11 mouse cellular contexts compared by ENCODE assay signal in genomic region chrX:52648910-52649785, GRCm38 (mm10). TPM values are rescaled to one million over a fixed set of nuclear protein-coding genes. Genes with fewer than 3 reads are reported as not detected.
DNase-seq lines count a peak whose midpoint lies in the region; ATAC-seq lines count a peak whose summit lies in the region.
"Had no signal": no experiment of that assay in that cellular context is flagged by ENCODE, and none has a peak within 500 bp of the region (broad histone marks: within the 10 kb centered on the region; RNA-seq: fewer than 3 reads in every experiment).

No protein-coding gene starts in this region.

- 33% methylated on average over 19 of the region's 19 CpGs for WGBS in heart, embryonic 11.5 days (ENCODE audit: insufficient replicate concordance)
- 31% methylated on average over 19 of the region's 19 CpGs for WGBS in hindbrain, embryonic 10.5 days
- 28% methylated on average over 19 of the region's 19 CpGs for WGBS in midbrain, embryonic 11.5 days

- DNase-seq in heart, adult 18-20 months = no peak
- DNase-seq in ZHBTc4 (ENCODE audit: low read depth, low spot score) = peak; percentile 7
- DNase-seq in hindbrain, embryonic 10.5 days (ENCODE audit: low spot score) = peak; percentile 44
- no peak for DNase-seq in midbrain, embryonic 11.5 days (ENCODE audit: low spot score, missing footprints)
- DNase-seq in thymus, postnatal 0 days (ENCODE audit: low spot score) = no peak
- DNase-seq in ovary, postnatal 14 days (ENCODE audit: low spot score) = no peak
- DNase-seq: cerebellum, adult 8-10 months; gastrocnemius, postnatal 14 days; thymus, postnatal 36 days had no signal

- H3K27ac ChIP-seq in heart, embryonic 11.5 days (ENCODE audit: low read depth, low read length) = peak overlapping the region; percentile 32
- H3K27ac ChIP-seq in hindbrain, embryonic 10.5 days = peak overlapping the region; percentile 83
- no peak overlapping the region for H3K27ac ChIP-seq in midbrain, embryonic 11.5 days (ENCODE audit: low read depth, low read length)

- no peaks in the 10 kb centered on the region for H3K4me1 ChIP-seq in heart, embryonic 11.5 days (ENCODE audit: control insufficient read depth, insufficient read depth, low read length)
- peaks cover 36% of the 10 kb centered on the region for H3K4me1 ChIP-seq in hindbrain, embryonic 10.5 days (replicated peaks)
- H3K4me1 ChIP-seq in midbrain, embryonic 11.5 days (ENCODE audit: control insufficient read depth, insufficient read depth, low read length) = peaks cover 7% of the 10 kb centered on the region; the same call in 1 of the 2 replicates

- no peaks in the 10 kb centered on the region for H3K27me3 ChIP-seq in heart, embryonic 11.5 days (ENCODE audit: control insufficient read depth, insufficient read depth, low read length)
- no peaks in the 10 kb centered on the region for H3K27me3 ChIP-seq in hindbrain, embryonic 10.5 days (ENCODE audit: insufficient read depth, poor library complexity, severe bottlenecking)
- H3K27me3 ChIP-seq in midbrain, embryonic 11.5 days (ENCODE audit: control insufficient read depth, insufficient read depth, low read length) = no peaks in the 10 kb centered on the region

- ATAC-seq in heart, embryonic 11.5 days (replicated peaks; ENCODE audit: insufficient number of reproducible peaks, low FRiP score, low TSS enrichment) = no peak
- no peak for ATAC-seq in midbrain, embryonic 11.5 days (ENCODE audit: low FRiP score)
- no peak for ATAC-seq in megakaryocyte progenitor cell, adult 5-6 weeks (replicated peaks; ENCODE audit: poor library complexity)

- 0 out of 2 replicates have a peak overlapping the region, but pooled peaks have one; percentile 28 for H3K9ac ChIP-seq in heart, embryonic 11.5 days (ENCODE audit: low read depth, low read length)
- no peak overlapping the region for H3K9ac ChIP-seq in midbrain, embryonic 11.5 days (ENCODE audit: low read length)

- H3K4me2 ChIP-seq in heart, embryonic 11.5 days = peak overlapping the region; percentile 50
- H3K4me2 ChIP-seq in midbrain, embryonic 11.5 days = peak overlapping the region; percentile 15; the same call in 1 of the 2 replicates

- no peak overlapping the region for H3K4me3 ChIP-seq in heart, embryonic 11.5 days (ENCODE audit: low read depth, low read length)
- no peak overlapping the region for H3K4me3 ChIP-seq in hindbrain, embryonic 10.5 days
- H3K4me3 ChIP-seq in midbrain, embryonic 11.5 days (ENCODE audit: low read depth, low read length) = no peak overlapping the region

- H3K36me3 ChIP-seq in heart, embryonic 11.5 days (ENCODE audit: control insufficient read depth, insufficient read depth, low read length) = no peaks in the 10 kb centered on the region
- no peaks in the 10 kb centered on the region for H3K36me3 ChIP-seq in hindbrain, embryonic 10.5 days
- no peaks in the 10 kb centered on the region for H3K36me3 ChIP-seq in midbrain, embryonic 11.5 days (ENCODE audit: control insufficient read depth, insufficient read depth, low read length)

- H3K9me3 ChIP-seq in heart, embryonic 11.5 days (replicated peaks; ENCODE audit: control insufficient read depth, low read length) = no peaks in the 10 kb centered on the region
- H3K9me3 ChIP-seq in hindbrain, embryonic 10.5 days = no peaks in the 10 kb centered on the region
- no peaks in the 10 kb centered on the region for H3K9me3 ChIP-seq in midbrain, embryonic 11.5 days (ENCODE audit: control insufficient read depth, low read length)

RNA-seq across cellular contexts. Expression of gene Gpc3, which starts 35.4 kb away (rescaled TPM):
- 600 and 644 TPM in 2 replicates for polyA plus RNA-seq in heart, embryonic 11.5 days (2014; fragmentation: Nextera tagmentation; extraction: Ambion mirVana)
- 10 to 100 TPM; 10.3 to 17.4 TPM for total RNA-seq in heart, adult 18-20 months (2021)
- polyA plus RNA-seq in hindbrain, embryonic 10.5 days (2016; fragmentation: Nextera tagmentation; extraction: Ambion mirVana) = 271 and 295 TPM in 2 replicates
- polyA plus RNA-seq in midbrain, embryonic 11.5 days (2014; fragmentation: Nextera tagmentation; extraction: Ambion mirVana) = 225 and 252 TPM in 2 replicates
- total RNA-seq in megakaryocyte progenitor cell, adult 5-6 weeks (2015) = 2.1 and 4.6 TPM in 2 replicates
- total RNA-seq in megakaryocyte progenitor cell, adult 5-6 weeks (2017) = 3.5 and 4.9 TPM in 2 replicates
- 19.6 and 22.8 TPM in 2 replicates for polyA plus RNA-seq in thymus, postnatal 0 days (2015; fragmentation: Nextera tagmentation; extraction: Ambion mirVana)

Comparison
In these comparisons a context has a peak if more than half of its experiments do, and no peak if none do; other contexts are left out.
1. DNase-seq: peak in ZHBTc4 (single experiment) and hindbrain, embryonic 10.5 days (single experiment); none in heart, adult 18-20 months (0 of 2), midbrain, embryonic 11.5 days (single experiment), thymus, postnatal 0 days (single experiment) and ovary, postnatal 14 days (single experiment).